Mouse (Mus musculus): ENCODE results near the gene Zc3h18. TPM values are rescaled to one million over a fixed set of nuclear protein-coding genes. Genes with fewer than 3 reads are reported as not detected.

The Zc3h18 gene
- 24.7 TPM for polyA plus RNA-seq (2015; fragmentation: Illumina TruSeq; extraction: RNeasy Lipid Tissue Mini Kit (QIAGEN cat#74804); ENCODE audit: low read depth, low replicate concordance)

DNA sequence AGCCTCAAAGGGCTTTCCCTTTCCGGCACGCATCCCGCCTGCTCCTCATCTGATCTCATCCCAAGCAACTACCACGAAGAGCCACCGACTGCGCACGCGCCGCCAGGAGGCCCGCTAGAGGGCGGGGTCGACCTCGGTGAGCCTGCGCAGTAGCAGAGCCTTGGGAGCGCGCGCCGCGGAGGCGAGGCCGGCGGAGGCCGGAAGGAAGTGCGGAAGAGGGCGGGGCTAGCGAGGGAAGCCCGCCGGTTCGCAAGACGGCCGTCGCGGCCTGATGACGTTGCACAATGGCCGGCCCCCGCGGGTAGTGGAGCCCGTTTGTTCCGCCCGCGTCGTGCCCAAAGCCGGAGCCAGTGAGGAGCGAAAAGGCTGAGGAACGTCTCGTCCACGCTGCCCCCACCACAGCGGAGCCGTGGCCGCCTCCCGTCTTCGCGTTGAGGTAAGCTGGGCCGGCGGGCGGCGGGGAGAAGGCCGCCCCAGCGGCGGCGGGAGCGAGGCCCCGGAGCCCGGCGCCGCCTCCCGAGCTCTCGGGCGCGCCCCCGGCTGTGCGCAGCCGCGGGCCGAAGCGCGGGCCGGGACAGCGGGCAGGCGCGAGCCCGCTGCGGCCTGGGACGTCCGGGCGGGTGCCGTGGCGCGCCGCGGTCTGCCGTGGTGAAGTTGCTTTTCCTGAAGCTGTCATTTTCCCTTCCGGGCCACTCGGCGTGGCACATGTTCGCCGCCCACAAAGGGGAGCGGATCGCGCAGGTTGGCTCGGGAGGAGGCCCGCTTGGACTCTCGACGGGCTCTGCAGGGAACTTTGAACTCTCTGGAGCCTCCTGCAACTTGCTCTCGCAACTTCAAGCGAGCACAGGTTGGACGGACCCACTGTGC lies at the start of gene Zc3h18:
TSS of gene Zc3h18 (plus strand) at position 245 of the 867 bp plus-strand sequence.

DNA sequence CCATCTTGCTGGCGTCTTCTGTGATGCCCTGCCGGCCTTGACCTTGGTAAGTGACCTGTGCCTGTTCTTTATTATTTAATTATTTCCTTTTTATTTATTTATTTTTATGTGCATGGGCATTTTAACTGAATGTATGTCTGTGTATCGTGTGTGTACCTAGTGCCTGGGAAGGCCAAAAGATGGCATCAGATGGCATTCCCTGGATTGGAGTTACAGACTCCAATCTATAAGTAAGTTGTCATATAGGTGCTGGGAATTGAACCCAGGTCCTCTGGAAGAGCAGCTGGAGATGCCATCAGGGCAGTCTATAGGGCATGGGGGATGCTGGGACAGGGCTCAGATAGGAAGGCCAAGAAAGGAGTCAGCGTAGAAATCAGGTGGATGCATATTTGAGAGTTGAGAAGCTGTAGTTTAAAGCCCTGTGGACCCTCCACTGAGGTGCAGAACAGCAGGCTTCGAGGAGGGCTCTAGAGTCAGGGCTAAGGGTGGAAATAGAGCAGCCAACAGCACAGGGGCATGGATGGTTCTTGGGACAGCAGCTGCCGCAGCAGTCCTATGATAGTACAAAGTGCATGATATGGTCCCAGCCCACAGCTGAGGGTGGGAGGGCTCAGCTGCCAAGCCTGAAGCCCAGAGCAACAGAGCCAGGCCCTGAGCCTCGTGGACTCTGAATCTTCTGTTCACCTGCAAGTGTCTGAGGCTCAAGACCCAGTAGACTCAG lies 15.6 kb upstream of the Zc3h18 start, which contains the start of gene Trhr2:
TSS of gene Trhr2 (minus strand) at position 51 of the 721 bp plus-strand sequence.

GRCm38 (mm10) chr8:122421376-122422070 lies 45.1 kb downstream of the Zc3h18 start, which contains the start of gene Il17c:
TSS of gene Il17c (plus strand) at chr8:122422020.

DNA sequence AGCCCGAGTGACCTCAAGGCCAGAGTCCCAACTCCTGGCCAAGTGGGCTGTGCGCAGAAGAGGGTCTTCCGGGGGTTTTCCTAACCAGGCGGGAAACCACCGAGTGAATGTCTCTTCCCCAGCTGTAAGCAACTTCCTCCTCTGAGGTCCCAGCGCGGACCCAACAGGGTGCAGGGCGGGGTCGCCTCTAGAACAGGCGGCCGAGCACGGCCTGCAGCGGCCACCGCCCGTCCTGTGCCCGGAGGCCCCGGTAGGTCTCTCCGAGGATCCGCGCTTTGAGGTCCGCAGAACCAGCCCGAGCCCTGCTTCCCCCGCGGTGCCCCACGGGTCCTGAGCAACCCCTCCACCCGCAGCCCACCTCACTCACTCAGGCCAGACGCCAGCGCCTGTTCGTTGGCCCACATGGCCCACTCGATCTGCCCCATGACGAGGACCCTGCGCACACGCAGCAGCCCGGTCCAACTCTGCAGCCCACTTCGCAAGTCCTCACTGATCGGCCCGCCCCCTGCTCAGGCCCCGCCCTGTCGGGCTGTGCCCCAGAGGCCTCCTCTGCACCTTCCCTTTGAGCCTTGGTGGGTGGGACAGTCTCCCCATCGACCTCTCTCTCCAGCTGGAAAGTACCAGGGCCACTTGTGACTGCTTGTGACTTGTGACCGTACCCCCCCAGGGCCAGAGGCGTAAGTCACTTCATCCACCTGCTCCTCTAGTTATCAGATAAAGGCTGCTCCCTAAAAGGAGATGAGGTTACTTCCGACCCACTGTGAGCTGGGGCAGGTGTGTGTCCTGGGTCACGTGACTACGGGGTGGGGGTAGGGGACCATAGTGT lies 56.2 kb downstream of the Zc3h18 start, which contains the start of gene Cyba:
TSS of gene Cyba (minus strand) at position 488 of the 826 bp plus-strand sequence.

DNA sequence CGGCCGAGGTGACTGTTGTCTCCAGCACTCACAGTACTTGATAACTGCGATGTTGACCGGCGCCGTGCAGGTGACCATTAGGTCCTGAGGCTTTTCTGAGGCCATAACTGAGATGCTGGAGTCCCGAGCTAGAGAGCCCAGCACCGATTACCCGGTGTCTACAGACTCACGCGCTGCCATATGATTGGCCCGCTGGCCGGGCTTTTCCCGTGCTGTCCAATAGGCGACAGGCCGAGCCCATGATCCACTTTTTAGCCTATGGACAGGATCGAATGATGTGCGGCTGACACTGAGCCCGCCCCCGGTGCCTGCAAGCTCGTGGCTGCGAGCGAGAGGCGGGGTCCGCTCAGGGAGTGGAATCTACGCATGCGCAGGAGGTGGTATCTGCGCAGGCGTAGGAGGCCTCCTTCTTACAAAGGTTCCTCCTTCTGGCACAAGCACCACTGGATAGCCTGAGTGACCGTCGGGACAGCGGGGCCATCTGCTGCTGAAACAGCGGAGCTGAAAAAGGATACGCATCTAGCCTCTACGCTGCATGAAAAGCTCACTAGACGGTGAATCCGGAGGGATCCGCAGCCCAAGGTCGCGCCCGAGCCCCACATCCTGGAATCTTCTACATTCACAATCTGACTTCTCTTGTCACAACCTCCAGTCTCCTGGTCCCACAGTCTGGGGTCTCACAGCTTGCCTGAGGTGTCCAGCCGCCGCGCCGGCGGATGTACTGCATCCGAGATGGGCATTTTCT lies 67.0 kb downstream of the Zc3h18 start, which contains the start of gene Mvd:
TSS of gene Mvd (minus strand) at position 161 of the 745 bp plus-strand sequence.

DNA sequence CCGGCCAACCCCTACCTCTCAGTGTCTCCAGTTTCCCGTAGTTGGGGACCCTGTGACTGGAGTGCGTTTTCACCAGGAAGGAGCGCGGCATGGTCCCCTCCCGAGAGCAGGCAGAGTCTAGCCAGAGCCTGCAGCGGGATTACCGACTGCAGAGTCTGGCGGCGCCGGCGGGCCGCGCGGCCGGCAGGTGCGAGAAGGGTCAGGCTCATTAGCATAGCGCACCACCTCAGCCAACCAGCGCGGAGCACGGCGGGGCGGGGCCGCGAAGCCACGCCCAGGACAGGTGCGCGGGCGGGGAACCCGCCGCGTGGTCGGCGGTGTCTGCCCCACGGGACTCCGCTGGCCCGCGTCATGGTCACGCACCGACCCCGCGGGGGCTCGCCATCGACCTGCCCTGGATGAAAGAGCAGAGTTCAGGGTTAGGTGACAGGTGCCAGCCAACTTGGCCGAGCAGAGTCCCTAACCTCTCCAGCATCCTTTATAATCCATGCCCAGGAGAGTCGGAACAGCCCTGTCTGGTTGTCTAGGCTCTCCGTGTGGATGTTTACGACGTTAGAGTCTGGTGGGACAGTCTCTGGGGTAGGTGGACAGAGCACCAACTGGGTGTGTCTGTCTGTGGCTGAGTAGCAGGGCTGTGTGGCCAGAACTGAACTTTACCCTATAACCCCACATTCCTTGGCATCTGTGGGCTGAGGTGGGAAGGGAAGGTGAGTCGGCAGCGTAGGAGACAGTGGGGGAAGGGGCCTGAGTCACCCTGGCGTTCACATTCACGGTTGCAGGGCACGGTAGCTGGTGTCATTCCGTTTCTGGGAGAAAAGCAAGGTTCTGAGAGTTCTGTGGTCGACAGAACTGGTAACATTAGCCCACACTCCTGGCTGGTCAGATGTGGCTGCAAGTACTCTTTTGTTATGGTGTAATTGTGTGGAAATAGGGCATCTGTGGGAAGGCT lies 84.4 kb downstream of the Zc3h18 start, which contains the start of gene Snai3:
TSS of gene Snai3 (minus strand) at position 210 of the 949 bp plus-strand sequence.

Other genes with a start within 250 kb of the Zc3h18 start
- 20.3 TPM for gene Zfpm1, start 94.5 kb upstream of the Zc3h18 start, polyA plus RNA-seq (2015; fragmentation: Illumina TruSeq; extraction: RNeasy Lipid Tissue Mini Kit (QIAGEN cat#74804); ENCODE audit: low read depth, low replicate concordance)
- gene Trhr2, start 15.9 kb upstream of the Zc3h18 start, polyA plus RNA-seq (2015; fragmentation: Illumina TruSeq; extraction: RNeasy Lipid Tissue Mini Kit (QIAGEN cat#74804); ENCODE audit: low read depth, low replicate concordance) = 3.8 TPM
- not detected for gene Il17c, start 45.4 kb downstream of the Zc3h18 start, polyA plus RNA-seq (2015; fragmentation: Illumina TruSeq; extraction: RNeasy Lipid Tissue Mini Kit (QIAGEN cat#74804); ENCODE audit: low read depth, low replicate concordance)
- 20.5 TPM for gene Cyba, start 56.3 kb downstream of the Zc3h18 start, polyA plus RNA-seq (2015; fragmentation: Illumina TruSeq; extraction: RNeasy Lipid Tissue Mini Kit (QIAGEN cat#74804); ENCODE audit: low read depth, low replicate concordance)
- gene Mvd, start 66.8 kb downstream of the Zc3h18 start, polyA plus RNA-seq (2015; fragmentation: Illumina TruSeq; extraction: RNeasy Lipid Tissue Mini Kit (QIAGEN cat#74804); ENCODE audit: low read depth, low replicate concordance) = 21.9 TPM
- gene Snai3, start 84.1 kb downstream of the Zc3h18 start, polyA plus RNA-seq (2015; fragmentation: Illumina TruSeq; extraction: RNeasy Lipid Tissue Mini Kit (QIAGEN cat#74804); ENCODE audit: low read depth, low replicate concordance) = 0.55 TPM
- 38.2 TPM for gene Rnf166, start 99.5 kb downstream of the Zc3h18 start, polyA plus RNA-seq (2015; fragmentation: Illumina TruSeq; extraction: RNeasy Lipid Tissue Mini Kit (QIAGEN cat#74804); ENCODE audit: low read depth, low replicate concordance)
- 24.8 TPM for gene Ctu2, start 99.5 kb downstream of the Zc3h18 start, polyA plus RNA-seq (2015; fragmentation: Illumina TruSeq; extraction: RNeasy Lipid Tissue Mini Kit (QIAGEN cat#74804); ENCODE audit: low read depth, low replicate concordance)
- 3.5 TPM for gene Piezo1, start 174.7 kb downstream of the Zc3h18 start, polyA plus RNA-seq (2015; fragmentation: Illumina TruSeq; extraction: RNeasy Lipid Tissue Mini Kit (QIAGEN cat#74804); ENCODE audit: low read depth, low replicate concordance)
- 0.95 TPM for gene Cdt1, start 191.4 kb downstream of the Zc3h18 start, polyA plus RNA-seq (2015; fragmentation: Illumina TruSeq; extraction: RNeasy Lipid Tissue Mini Kit (QIAGEN cat#74804); ENCODE audit: low read depth, low replicate concordance)
- gene Aprt, start 200.3 kb downstream of the Zc3h18 start, polyA plus RNA-seq (2015; fragmentation: Illumina TruSeq; extraction: RNeasy Lipid Tissue Mini Kit (QIAGEN cat#74804); ENCODE audit: low read depth, low replicate concordance) = 61.8 TPM
- 4.9 TPM for gene Galns, start 234.9 kb downstream of the Zc3h18 start, polyA plus RNA-seq (2015; fragmentation: Illumina TruSeq; extraction: RNeasy Lipid Tissue Mini Kit (QIAGEN cat#74804); ENCODE audit: low read depth, low replicate concordance)
- gene Trappc2l, start 235.0 kb downstream of the Zc3h18 start, polyA plus RNA-seq (2015; fragmentation: Illumina TruSeq; extraction: RNeasy Lipid Tissue Mini Kit (QIAGEN cat#74804); ENCODE audit: low read depth, low replicate concordance) = 100 TPM
- gene Pabpn1l, start 246.1 kb downstream of the Zc3h18 start, polyA plus RNA-seq (2015; fragmentation: Illumina TruSeq; extraction: RNeasy Lipid Tissue Mini Kit (QIAGEN cat#74804); ENCODE audit: low read depth, low replicate concordance) = not detected

All from brain, adult 10 weeks (tissue).